Mouse (Mus musculus) brain, adult 2 months (tissue): Measurements from ENCODE around the gene Homez.
A peak's percentile ranks its signal among the peaks of the same experiment; 100 is the strongest.

Source experiments
- DNase-seq: peaks from one replicate; pipeline ENCODE4 v3.0.0; 2011; ENCODE audit warnings: low read depth, low spot score

Gene Homez

DNA sequence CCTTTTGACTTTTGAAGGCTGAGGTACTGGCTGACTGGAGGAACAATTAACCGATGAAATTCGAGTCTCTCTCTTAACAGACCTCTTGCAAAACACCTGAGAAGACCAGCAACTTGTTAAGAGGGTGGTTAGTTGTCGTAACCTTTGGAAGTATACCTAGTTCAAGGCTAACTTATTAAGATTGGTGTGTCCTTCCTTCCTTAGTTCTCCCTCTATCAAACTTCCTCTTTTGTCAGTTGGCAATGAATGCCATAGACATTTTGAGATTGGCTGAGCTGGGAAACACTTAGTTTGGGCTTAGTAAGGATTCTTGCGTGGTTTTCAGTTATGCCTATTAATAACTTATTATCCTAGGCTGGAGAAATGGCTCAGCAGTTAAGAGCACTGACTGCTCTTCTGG lies 2.7 kb downstream of the Homez start:
- no peak for DNase-seq

DNA sequence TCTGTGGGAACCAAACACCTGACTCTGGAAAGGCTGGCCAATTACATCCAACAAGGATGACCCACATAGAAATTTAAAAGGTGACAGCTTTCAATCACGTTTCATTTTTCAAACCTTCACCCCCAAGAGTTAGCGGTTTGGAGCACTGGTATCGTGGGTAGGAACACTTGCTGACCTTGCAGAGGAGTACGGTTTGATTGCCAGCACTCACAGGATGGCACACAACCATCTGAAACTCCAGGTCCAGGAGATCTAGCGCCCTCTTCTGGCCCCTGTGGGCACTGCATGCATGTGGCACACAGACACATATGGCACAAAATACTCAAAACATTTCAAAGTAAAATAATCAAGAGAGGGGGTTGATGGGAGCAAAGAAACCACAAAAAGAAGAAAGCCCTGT lies 3.8 kb downstream of the Homez start:
- DNase-seq: no peak

DNA sequence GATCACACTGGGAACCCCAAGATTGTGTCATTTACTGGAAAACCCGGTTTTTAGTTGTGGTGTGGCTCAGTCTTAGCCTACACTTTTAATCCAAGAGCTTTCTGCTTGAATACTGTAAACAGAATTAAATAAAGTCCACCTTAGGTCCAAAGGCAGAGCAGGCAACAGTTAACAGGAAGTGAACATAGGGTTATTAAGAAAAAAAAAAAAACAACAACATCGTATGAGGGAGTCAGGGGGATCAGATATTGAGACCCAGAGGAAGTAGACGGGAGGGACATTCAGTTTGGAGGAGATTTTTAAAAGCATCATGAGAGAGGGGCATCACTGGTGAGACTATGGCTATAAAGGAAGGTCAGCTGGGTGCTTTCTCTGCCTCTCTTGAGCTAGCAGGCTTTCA lies 4.5 kb downstream of the Homez start:
- no peak for DNase-seq

DNA sequence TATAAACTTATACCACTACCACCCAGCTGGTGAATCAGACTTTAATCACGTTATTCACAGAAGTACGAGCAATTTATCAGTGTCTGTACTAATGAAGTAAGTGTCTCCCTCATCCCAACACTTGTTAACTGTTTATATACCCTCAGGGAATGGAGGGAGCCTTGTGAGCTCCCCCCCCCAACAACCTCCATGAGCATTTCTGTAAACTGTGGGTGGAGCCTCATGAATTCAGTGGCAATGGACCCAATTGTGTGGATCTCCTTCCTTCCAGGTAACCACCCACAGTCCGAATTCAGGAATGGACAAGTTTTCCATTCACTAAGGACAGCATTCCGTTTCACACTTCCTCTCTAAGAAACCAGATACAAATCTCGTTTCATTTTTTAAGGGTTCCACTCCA lies 5.1 kb downstream of the Homez start:
- DNase-seq: no peak

DNA sequence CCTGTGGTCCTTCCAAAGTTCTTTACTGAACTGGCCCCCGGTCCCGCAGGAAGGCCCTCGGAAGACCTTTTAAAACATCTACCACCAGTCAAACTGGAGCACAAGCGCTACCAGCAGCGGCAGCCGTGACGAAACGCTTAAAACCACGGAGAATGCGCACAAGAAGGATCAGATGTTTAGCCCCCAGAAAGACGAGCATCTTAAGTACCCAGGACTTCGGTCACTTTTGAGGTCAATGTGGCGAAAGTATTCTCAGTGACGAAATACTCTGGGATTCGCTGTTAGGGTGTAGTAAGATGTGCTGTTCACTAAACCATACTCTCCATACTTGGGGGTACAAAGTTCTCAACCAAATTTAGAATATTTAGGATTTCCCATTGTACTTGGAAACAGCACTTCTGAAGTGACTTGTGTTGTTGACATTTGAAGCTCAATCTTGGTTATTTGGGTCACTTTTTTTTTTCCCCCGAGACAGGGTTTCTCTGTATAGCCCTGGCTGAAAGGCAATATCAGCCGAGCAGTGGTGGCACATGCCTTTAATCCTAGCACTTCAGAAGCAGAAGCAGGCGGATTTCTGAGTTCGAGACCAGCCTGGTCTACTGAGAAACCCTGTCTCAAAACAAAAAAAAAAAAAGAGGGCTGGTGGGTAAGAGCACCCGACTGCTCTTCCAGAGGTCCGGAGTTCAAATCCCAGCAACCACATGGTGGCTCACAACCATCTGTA lies 6.3 kb downstream of the Homez start:
- no peak for DNase-seq

DNA sequence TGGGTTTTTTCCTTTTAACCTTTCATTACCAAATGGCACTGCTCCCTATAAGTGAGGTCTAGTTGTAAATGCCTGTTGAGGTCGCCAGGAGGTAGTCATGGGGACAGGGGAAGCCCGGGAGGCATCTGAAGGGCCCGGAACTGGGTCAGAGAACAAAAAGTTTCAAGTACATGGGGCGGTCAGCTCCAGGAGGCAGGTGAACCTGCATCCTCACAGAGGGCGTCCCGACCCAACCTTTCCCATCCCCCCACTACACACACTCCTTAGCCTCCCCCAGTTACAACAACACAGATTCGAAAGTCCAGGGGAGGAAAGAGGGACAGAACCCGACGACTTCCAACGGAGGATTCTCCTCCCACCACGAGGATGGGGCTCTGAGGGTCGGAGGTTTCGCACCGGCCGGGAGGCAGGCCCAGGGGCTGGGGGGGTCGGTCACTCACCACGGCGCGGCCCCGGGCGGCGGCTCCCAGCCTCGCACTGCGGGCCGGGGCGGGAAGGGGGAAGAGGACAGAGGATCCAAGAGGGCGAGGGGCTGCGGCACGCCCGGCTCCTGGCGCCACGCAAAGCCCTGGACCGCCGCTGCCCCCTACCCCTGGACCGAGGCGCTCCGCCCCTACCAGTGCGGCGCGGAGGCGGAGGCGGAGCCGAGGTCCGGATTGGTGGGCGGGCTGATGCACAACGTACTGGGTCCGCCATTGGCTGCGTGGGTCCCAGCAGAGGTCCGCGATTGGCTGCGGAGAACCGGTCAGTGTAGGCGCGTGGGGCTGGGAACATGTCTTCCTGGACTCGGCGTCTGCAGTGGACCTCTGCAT lies 7.1 kb downstream of the Homez start:
- DNase-seq: peak; percentile 97

DNA sequence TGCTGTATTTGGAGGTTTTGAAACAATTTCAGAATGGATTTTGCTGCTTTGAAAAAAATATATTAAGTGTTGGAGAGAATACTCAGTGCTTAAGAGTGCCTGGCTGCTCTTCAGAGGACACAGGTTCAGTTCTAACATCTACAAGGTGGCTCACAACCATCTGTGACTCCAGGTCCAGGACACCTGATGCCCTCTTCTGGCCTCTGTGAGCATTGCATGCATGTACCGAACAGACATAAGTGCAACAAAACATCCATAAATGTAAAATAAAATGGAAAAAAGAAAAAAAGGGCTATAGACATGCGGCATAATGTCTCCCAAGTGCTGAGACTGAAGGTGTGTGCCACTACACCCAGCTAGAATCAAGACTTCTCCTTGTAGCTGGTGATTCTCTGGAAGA lies 10.2 kb downstream of the Homez start:
- DNase-seq: peak; percentile 87

DNA sequence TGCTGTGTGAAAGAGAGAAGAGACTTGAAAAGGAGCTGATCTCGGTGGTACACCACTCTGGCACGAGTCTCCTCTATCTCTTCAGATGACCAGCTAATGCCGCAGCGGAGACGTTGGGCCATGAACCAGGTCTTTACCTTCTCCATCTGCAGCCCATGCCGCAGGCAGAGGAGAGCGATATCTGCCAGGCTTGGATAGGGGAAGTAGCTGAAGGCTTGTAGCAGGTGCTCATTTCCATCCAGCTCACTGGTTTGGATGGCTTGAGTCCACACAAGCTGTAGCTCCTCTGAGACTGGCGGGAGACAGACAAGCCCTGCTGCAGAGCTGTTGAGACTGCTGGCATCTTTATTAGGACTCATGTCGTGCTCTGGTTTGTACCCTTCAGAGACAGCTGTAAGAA lies 12.9 kb downstream of the Homez start:
- DNase-seq: peak; percentile 92

DNA sequence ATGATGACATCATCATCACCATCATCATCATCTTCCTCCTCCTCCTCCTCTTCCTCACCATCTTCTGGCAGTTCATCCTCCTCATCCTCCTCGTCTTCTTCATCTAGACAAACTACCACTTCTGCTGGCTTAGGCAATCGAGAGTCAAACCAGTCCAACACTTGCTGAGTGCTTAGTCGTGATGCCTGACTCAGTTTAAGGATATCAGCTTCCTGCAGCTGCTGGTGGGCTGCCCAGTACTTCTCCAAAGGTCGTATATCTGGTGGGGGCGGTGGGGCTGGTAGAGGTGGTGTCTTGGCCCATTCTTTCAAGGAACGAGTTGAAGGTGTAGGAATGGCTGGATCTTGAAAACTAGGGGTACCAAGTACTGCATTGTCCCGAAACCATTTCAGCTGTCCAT lies 14.1 kb downstream of the Homez start:
- no peak for DNase-seq

DNA sequence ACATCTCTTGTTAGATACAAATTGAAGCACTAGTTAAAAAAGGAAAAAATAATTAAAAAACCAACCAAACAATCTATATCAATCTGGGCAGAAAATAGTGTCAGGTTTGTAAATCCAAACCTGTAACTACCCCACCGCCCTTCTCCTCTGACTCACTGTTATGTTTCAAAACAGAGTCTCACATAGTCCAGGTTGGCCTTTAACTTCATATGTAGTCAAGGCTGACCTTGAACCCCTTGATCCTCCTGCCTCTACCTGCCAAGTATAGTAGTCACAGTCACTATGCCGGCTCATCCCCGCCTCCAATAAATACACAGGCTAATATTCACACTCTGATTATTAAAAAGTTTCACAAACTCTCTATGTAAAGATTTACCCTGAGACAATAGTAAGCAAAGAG lies 15.0 kb downstream of the Homez start:
- no peak for DNase-seq

DNA sequence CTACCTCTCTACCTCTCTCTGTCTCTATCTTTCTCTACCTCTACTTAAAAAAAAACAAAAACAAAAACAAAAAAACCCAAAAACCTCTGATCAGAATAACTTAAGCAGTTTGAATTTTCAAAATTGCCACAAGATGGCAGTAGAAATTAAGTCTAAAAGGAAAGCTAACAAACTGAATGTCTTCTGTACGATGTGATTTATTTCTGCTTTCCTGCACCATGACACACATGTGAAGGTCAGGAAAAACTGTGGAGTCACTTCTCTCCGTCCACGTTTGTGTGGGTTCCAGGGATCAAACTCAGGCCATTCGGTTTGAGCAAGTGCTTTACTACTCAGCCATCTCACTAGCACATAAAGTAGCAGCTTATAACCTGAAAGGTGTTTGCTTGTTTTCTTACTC lies 27.3 kb downstream of the Homez start:
- peak; percentile 83 for DNase-seq

DNA sequence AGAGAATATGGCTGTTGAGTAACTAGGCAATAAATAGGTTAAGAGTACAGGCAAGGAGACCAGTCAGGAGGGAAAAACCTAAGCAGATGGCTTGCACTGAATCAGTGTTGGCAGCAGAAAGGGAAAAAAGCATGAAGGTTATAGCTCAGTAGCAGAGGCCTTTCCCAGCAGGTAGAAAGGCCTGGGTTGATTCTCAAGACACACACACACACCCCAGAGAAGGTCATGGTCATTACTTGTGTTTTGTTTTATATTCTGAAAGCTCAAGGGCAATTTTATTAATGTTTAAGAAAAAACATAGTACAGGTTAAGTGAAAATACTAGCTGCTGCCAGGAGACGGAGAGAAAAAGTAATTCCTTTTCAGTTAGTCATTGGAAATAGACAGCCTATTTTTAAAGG lies 47.0 kb downstream of the Homez start:
- DNase-seq: peak; percentile 74

DNA sequence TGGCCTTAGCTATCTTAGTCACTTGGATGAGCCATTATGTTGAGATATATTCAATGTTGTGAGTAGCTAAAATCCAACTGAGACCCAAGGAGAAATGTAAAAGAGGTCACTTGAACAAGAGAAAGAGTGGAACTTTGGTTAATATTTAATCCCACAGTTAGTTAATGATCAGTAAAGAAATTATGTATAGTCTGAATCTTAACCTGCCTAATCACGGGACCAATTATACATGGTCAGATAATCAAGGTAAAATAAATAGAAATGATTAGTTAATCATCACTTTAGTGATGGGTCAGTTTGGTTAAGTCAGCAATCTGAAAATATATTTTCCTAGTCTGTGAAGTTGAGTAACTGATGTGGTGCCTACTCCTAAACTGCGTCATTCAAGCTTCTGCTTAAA lies 48.5 kb downstream of the Homez start:
- DNase-seq: no peak

DNA sequence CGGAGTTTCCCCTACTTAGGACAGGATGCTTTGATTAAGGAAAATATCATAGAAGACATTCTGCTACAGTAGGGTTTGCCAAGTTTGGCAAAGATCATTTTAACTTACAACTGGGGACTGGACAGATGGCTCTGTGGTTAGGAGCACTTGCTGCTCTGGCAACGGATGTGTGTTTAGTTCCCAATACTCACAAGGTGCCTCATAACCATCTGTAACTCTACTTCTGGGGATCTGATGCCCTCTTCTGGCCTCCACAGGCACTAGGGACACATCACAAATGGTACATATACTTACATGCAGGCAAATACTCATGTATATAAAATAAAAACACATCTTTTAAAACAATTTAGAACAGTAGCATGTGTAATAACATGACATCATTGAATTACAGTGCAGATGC lies 53.0 kb downstream of the Homez start:
- DNase-seq: peak; percentile 88

DNA sequence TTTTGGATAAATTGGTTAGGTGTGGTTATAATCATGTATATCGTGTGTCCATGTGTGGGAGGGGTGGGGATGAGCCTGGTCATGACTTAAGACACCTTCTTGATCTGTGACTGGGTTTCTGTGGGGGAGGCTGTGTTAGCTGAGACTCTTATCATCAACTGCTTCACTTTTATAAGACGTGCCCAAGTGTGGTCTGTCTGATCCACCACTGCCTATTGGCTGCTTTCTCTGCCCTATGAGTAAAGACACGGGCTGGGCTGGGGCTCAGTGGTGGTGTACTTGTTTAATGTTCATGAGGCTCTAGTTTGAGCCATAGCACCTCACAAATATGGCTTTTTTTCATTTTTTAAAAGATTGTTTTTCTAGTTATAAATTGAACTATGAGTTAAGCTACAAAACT lies 55.0 kb downstream of the Homez start:
- no peak for DNase-seq

DNA sequence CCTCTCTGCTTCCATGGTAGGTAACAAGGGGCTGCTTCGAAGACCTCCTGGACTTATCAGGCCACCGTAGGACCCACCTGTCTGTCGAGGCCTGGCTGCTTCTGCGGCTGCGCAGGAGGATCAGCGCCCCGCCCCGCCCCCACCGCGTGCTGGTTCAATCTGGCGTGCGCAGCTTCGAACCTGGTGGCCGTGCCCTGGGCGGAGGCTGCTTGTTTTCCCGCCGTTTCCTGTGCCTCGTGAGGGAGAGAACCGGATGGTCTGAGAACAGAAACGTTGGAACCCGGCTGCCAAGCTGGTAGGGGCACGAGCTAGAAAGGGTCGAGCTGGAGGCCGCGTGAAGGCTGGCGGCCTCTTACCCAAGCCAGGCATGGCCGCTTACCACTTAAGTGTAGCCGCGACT lies 56.8 kb downstream of the Homez start, which contains the start of gene Rnf212b:
TSS of gene Rnf212b (plus strand) at position 151 of the 400 bp plus-strand sequence.
- no peak for DNase-seq

DNA sequence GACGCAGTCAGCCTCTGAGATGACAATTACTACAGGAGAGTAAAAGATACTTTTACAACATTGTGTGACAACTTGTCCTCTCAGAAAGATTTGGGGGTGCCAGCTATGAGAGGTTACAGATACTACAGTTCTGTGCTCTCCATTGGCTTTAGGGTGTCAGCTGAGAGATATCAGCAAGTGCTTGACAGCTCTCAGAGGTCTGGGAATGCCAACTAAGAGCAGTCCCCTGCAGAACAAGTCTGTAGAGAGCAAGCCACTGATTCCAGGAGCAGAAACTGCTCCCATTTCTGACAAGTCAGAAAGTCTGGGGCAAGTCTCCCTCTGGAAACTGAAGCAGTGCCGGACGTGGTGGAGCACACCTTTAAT lies 61.1 kb downstream of the Homez start:
- DNase-seq: no peak

DNA sequence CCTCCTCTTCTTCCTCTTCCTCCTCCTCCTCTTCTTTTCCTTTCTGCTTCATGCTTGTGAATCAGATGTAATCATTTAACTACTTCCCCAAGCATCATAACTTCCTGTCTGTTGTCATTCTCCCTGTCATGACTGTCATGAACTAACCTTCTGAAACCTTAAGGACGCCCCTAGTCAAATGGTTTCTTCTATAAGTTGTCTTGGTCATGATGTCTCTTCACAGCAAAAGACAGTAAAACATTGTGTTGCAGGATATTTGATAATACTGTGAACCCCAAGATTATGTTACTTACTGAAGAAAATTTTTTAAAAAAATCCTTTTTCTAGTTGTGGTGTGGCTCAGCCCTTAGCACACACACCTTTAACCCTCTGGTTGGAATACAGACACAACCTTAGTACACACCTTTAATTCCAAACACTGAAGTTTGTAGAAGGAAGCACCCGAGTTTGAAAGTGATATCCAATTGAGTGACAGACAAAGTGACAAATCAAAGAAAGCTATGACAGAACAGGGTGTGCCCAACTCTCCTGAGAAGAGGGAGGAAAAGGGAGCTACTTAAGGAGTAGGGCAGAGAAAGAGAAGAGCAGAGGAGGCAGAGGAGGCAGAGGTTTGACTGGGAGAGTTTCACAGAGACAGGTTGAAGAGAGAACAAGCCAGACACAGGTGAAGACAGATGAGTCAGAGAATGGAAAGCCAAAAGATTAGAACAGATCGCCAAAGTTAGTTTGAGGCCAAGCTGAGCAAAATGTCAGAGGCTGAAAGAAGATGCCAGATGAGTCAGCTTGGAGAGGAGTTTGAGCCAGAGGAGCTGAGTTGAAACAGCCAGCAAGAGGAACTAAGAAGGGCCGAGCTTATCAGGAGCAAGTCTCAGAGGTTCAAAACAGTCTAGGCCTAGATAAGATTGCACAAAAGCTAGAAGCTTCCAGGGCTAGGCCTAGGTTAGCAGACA lies 61.8 kb downstream of the Homez start:
- peak; percentile 58 for DNase-seq

DNA sequence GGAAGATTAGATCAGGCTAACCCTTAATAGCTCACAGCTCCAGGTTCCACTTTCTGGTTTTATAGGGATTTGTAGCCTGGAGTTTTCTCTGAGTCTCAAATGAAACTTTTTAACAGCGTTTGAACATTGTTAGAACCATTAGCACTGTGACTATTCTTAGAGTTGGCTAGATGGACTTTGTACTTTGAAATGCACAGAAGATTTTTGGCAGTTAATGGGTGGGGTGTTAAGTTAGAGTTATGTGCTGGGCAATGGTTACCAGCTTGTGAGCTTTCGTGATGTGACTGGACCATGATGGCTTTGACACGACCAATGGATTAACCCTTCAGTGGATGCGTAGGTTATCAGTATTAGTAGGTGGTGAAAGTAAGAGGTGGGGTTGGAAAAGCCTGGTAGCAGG lies 64.6 kb downstream of the Homez start:
- no peak for DNase-seq
